Mouse (Mus musculus): ENCODE measurements around the gene Tmco1. TPM values are rescaled to one million over a fixed set of nuclear protein-coding genes. Genes with fewer than 3 reads are reported as not detected.
A peak's percentile ranks its signal among the peaks of the same experiment; 100 is the strongest.
"Not testable (repeated sequence)": the region's sequence is repeated elsewhere in the genome, so short reads cannot be mapped to it uniquely, and the experiment has no call there.

The Tmco1 gene
- polyA plus RNA-seq, 1 experiment = 106 TPM

GRCm38 (mm10) chr1:167331106-167331505 is 22.9 kb downstream of the Tmco1 start:
- DNase-seq (ENCODE audit: low read depth) = no peak

DNA sequence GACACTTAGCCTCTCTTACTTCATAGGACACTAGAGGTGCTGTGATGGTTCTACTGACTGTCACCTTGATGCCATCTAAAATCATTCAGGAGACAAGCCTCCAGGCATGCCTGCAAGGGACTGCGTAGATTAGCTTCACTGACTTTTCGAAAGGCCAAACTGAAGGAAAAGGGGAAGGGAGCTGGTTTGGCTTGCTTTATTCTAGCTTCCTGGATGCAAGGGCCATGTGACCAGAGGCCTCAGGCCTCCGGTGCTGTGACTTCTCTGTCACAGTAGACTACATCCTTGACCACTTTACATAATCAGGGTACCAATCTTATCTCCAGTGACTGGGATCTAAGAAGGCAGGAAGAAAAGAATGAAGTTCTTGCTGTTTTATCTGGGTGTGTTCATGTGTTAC is 28.2 kb downstream of the Tmco1 start:
- no peak for DNase-seq (ENCODE audit: low read depth)

DNA sequence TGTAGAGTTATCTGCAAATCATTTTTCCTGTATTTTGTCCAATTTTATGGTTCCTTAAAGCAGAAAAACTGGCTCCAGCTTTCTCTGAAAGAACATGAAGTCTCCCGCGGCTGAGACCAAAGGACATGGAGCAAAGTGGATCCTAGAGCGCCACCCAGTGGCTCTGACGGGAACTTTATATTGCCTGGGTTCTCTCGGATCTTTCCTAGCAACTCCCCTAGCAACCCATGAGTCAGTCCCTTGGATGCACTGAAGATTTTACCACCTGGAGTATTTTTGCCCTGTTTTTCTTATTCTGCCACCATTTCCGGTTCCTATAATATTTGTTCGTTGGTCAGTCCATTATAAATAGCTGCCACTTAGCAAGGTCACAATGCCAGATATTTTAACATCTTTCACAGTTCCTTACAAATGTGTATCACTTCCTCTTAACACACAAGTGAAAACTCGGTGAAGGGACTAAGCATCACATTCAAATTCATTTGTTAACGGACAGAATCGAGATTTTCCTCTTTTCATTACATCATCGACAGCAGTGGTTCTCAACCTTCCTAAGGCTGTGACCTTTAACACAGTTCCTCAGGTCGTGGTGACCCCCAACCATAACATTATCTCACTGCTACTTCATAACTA is 29.4 kb downstream of the Tmco1 start:
- no peak for DNase-seq (ENCODE audit: low read depth)

GRCm38 (mm10) chr1:167339177-167339781 is 31.1 kb downstream of the Tmco1 start:
- DNase-seq (ENCODE audit: low read depth) = no peak

DNA sequence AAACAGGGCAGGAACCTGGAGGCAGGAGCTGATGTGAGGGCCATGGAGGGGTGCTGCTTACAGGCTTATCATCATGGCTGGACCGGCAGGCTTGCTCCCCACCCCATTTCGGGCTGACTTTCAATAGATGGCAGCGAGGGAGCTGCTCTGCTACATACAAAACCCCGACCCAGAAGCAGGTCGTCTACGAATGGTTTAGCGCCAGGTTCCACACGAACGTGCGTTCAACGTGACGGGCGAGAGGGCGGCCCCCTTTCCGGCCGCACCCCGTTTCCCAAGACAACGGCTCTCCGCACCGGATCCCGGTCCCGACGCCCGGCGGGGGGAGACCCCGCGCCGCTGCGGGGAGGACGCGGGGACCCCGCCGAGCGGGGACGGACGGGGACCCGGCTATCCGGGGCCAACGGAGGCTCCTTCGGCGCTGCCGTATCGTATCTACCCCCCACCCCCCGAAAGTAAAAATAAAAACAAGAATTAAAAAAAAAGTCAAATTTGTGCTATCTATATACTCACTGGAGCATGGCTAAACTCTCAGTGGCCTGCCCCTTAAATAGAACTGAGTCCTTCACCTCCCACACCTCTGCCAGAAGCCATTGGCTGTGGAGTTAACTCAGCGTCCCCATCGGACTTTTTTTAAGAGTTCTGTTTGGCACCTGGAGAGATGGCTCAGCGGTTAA is 32.1 kb downstream of the Tmco1 start:
- no peak for DNase-seq (ENCODE audit: low read depth)

GRCm38 (mm10) chr1:167340910-167341528 is 32.8 kb downstream of the Tmco1 start:
- DNase-seq (ENCODE audit: low read depth) = no peak

GRCm38 (mm10) chr1:167342831-167343230 is 34.7 kb downstream of the Tmco1 start:
- no peak for DNase-seq (ENCODE audit: low read depth)

GRCm38 (mm10) chr1:167345994-167346520 is 37.9 kb downstream of the Tmco1 start:
- not testable (repeated sequence) for DNase-seq (ENCODE audit: low read depth)

GRCm38 (mm10) chr1:167349206-167349605 is 41.0 kb downstream of the Tmco1 start:
- DNase-seq (ENCODE audit: low read depth) = not testable (repeated sequence)

DNA sequence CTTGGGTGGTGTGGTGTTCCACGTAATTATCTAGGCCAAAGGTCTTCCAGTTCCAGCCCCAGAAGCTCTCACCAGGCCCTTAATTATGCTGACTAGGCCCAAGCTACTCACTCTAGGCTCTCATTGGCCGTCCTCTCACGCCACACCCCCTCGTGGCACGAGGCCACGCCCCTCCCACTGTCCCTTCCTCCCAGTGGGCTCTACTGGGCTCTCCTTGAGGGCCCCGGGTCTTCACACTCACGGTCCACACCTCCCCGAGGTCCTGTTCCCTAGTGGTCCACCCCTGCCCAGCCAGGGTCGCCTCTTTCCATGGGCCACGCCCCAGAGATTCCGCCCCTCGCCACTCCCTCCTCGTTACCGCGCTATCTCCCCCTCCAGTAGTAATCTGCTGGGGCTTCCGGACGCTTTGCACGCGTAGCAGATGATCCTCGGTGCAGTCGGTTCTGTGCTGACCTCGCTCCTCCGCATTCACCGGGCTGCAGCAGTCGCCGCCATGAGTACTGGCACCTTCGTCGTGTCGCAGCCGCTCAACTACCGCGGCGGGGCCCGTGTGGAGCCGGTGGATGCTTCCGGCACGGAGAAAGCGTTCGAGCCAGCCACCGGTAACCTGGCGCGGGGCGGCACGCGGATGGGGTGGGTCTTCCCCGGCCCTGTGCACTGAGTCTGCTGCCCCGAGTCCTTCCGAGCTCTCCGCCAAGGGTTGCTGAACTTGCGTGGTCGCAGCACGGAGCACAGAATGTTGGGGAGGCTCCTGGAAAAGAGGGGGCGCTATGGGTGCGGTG is 41.8 kb downstream of the Tmco1 start, which contains the start of gene Aldh9a1:
TSS of gene Aldh9a1 (plus strand) at position 177 of the 782 bp plus-strand sequence.
- peak; percentile 49 for DNase-seq (ENCODE audit: low read depth)

DNA sequence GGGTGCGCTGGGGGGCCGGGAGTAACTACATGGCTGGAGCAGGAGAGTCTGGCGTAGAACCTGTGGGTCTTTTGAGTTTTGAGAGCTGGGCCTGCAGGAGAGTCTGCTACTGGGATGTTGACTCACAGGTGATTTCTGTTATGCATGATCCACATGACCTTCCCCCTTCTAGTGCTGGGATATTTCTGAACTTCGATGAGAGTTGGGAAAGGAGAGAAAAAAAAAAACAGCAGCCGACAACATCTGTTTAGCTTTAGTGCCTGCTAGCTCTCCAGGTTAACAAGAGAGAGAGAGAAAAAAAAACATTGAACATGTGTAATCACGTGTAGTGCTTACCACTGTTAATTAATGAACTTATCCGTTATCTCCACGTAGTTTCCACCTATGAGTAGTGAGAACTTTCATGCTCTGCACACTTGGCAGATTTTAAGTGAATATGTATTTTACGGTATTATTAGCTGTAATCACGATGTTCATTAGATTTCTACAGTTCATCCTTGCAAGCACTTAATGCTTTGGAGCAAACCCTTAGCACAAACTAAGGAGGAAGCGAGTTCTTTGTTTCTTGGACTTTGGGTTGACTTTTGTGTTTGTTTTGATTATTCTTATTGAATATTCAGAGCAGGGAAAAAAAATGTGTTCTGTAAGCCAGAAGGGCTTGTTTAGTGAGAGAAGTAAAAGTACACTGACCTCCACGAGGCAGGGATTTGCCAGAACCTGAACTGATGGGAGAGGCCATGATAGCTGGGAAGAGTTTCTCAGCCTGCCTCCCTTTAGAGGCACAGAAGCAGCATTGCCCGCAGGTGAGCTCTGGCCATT is 42.6 kb downstream of the Tmco1 start:
- no peak for DNase-seq (ENCODE audit: low read depth)

DNA sequence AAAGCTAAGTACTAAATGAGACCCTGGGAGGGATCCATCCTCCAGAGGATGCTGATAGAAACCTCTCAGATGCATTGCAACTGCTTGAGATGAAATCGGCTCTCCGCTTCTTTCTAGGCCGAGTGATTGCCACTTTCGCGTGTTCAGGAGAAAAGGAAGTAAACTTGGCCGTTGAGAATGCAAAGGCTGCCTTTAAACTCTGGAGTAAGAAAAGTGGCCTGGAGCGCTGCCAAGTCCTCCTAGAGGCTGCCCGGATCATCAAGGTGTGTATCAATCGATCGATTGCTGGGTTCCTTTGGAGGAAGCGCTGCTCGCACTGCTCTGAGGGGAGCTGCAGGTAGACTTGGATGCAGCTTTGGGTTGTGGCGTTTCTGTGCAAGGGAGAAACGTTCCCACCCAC is 44.2 kb downstream of the Tmco1 start:
- DNase-seq (ENCODE audit: low read depth) = no peak

- no peak for DNase-seq (ENCODE audit: low read depth)
Measured at GRCm38 (mm10) chr1:167357387-167357786, 49.2 kb downstream of the Tmco1 start.

DNA sequence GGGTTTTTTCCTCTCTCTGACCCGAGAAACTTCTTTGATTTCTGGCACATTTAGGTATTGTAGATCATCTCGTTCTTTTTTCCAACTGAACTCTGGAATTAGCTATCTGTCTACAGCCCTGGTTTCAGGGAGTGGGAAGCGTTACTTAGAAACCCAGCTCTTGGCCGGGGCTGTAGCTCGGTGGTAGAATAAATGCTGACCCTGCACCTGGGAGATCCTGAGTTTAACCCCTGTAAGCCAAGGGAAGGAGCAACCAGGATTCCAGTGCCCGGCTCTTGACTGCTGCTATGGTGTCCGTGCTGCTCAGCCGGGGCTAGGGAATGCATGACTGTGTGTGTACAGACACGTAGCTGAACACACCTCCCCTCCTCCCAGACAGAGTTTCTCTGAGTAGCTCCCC is 50.6 kb downstream of the Tmco1 start:
- no peak for DNase-seq (ENCODE audit: low read depth)

GRCm38 (mm10) chr1:167360268-167360667 is 52.1 kb downstream of the Tmco1 start:
- no peak for DNase-seq (ENCODE audit: low read depth)

DNA sequence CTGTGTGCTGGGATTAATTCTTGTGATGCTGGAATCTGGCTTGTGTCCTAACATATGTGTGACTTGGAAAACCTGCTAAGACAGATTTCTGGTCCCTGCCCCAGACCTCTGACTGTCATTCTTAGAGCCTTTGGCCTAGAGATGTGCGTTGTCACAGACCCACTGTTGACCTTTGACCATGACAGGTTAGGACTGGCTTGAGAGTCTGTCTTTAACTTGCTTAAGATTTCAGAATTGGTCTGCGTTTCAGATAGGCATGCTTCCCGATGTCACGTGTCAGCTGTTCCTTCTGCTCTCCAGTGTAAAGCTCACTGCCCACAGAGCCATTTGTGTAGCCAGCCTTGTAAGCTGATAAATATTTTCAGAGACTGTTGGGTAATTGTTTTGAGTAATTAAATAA is 54.6 kb downstream of the Tmco1 start:
- DNase-seq (ENCODE audit: low read depth) = no peak

DNA sequence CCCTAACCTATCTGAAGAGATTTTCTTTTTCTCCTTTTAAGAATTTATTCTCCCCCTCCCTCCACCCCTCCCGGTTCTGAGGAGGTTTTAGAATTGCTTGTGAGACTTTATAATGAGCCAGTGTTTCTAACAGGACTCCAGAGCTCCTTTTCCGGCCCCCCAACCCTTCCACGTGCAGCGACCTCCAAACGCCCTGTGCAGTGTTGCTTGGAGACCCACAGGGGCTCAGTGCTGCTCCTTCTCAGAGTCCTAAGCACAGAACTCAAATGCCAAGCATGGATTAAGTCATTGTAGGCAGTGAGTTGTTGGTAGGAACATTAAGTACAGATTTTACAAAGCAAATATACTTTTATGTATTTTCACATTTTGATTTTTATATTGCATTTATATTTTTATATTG is 55.1 kb downstream of the Tmco1 start:
- no peak for DNase-seq (ENCODE audit: low read depth)

GRCm38 (mm10) chr1:167365808-167366207 is 57.6 kb downstream of the Tmco1 start:
- no peak for DNase-seq (ENCODE audit: low read depth)

DNA sequence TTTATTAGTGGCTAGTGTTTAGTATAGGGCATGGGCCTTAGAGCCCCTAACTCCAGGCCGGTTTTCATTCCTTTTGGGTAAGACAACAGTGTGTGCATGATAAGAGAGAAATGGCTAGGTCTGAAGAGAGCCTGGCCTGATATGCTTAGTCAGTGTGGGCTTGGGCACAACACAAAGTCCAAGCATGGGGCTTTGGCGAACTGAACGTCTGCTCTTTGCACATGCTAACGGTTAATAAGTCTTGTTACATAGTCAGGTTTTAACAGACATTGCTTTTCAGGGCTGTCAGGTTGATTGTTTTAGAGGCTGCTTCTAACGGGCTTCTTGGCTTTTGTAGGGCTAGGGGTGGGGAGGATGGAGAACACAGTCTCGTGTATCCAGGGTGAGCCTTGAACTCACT is 58.4 kb downstream of the Tmco1 start:
- DNase-seq (ENCODE audit: low read depth) = no peak

DNA sequence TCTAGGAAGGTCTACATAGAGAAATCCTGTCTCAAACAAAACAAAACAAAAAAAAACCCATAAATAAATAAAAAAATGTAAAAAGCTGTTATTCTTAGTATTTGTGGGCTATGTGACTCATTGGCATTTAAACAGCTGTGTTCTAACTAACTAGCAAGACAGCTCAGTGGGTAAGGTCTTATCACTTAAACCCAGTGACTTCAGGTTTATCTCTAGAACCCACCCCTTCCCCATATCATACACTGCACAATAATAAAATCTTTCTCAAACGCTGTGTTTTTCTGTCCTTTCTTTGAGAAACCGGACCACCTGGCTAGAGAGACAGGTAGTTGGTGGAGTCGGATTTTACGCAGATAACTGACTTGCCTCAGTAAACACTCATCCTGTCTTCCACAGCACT is 59.8 kb downstream of the Tmco1 start:
- DNase-seq (ENCODE audit: low read depth) = no peak

DNA sequence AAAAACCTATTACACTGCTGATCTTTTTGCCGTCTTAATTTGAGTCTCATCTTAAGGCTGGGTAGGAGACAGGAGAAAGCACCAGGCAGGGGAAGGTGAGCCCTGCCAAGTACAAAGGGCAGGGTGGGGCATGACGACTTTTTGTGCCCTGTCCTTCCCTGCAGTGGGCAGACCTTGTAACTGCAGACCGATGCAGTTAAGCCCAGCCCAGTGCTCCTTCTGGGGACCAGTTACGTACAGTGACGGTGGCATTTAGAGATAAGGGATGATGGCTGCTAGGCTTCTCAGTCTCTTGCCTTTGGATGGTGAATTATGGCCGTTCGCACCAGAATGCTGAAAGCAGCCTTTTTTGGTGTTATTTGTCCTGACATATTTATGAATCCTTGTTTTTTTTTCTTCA is 60.3 kb downstream of the Tmco1 start:
- DNase-seq (ENCODE audit: low read depth) = no peak

Measured in gonadal fat pad, adult 2 months (tissue).